Mouse (Mus musculus): Measurements from ENCODE around the gene Layn. TPM values are rescaled to one million over a fixed set of nuclear protein-coding genes. Genes with fewer than 3 reads are reported as not detected.

Layn gene
- polyA plus RNA-seq, 1 experiment from 2014 or later: 2.8 TPM

- Histone ChIP-seq H3K36me3 (ENCODE audit: control insufficient read depth, insufficient read depth, low read length) (no peaks in the 10 kb centered on the region), H3K27me3 (replicated peaks; ENCODE audit: control insufficient read depth, insufficient read depth, low read length) (no peaks in the 10 kb centered on the region), H3K9me3 (ENCODE audit: control insufficient read depth, low read length) (no peaks in the 10 kb centered on the region), H3K4me2 (ENCODE audit: low read length) (no peak overlapping the region), H3K9ac (ENCODE audit: low read length) (no peak overlapping the region), H3K4me3 (ENCODE audit: low read depth, low read length) (no peak overlapping the region), H3K27ac (ENCODE audit: low read depth) (no peak overlapping the region), H3K4me1 (replicated peaks; ENCODE audit: control insufficient read depth, insufficient read depth, low read length) (no peaks in the 10 kb centered on the region)
- DNase-seq (ENCODE audit: low spot score) (no peak), ATAC-seq (replicated peaks; ENCODE audit: low FRiP score, low TSS enrichment, low read depth) (no peak)
- 67% methylated on average over 3 of the region's 3 CpGs for WGBS
Observed at GRCm38 (mm10) chr9:51052180-51052579, 24.7 kb downstream of the Layn start.

GRCm38 (mm10) chr9:51042136-51042535 lies 34.8 kb downstream of the Layn start:
- WGBS: 70% methylated on average over 6 of the region's 6 CpGs
- Histone ChIP-seq H3K9ac (ENCODE audit: low read length) (no peak overlapping the region), H3K36me3 (ENCODE audit: control insufficient read depth, insufficient read depth, low read length) (no peaks in the 10 kb centered on the region), H3K27me3 (replicated peaks; ENCODE audit: control insufficient read depth, insufficient read depth, low read length) (no peaks in the 10 kb centered on the region), H3K27ac (ENCODE audit: low read depth) (no peak overlapping the region), H3K4me1 (replicated peaks; ENCODE audit: control insufficient read depth, insufficient read depth, low read length) (no peaks in the 10 kb centered on the region), H3K9me3 (ENCODE audit: control insufficient read depth, low read length) (no peaks in the 10 kb centered on the region), H3K4me2 (ENCODE audit: low read length) (no peak overlapping the region), H3K4me3 (ENCODE audit: low read depth, low read length) (no peak overlapping the region)
- ATAC-seq (replicated peaks; ENCODE audit: low FRiP score, low TSS enrichment, low read depth): no peak
- DNase-seq (ENCODE audit: low spot score): no peak

GRCm38 (mm10) chr9:51041491-51041980 lies 35.4 kb downstream of the Layn start:
- whole genome bisulfite sequencing: 86% methylated on average over 7 of the region's 7 CpGs
- no peak for ATAC-seq (replicated peaks; ENCODE audit: low FRiP score, low TSS enrichment, low read depth)
- H3K36me3 ChIP-seq (ENCODE audit: control insufficient read depth, insufficient read depth, low read length): no peaks in the 10 kb centered on the region

GRCm38 (mm10) chr9:51032785-51033529 lies 43.9 kb downstream of the Layn start:
- Histone ChIP-seq H3K27ac (ENCODE audit: low read depth) (no peak overlapping the region), H3K4me1 (replicated peaks; ENCODE audit: control insufficient read depth, insufficient read depth, low read length) (no peaks in the 10 kb centered on the region), H3K9me3 (ENCODE audit: control insufficient read depth, low read length) (no peaks in the 10 kb centered on the region), H3K9ac (ENCODE audit: low read length) (no peak overlapping the region), H3K4me2 (ENCODE audit: low read length) (no peak overlapping the region), H3K27me3 (replicated peaks; ENCODE audit: control insufficient read depth, insufficient read depth, low read length) (no peaks in the 10 kb centered on the region), H3K36me3 (ENCODE audit: control insufficient read depth, insufficient read depth, low read length) (no peaks in the 10 kb centered on the region), H3K4me3 (ENCODE audit: low read depth, low read length) (no peak overlapping the region)
- DNase-seq (ENCODE audit: low spot score) (no peak), ATAC-seq (replicated peaks; ENCODE audit: low FRiP score, low TSS enrichment, low read depth) (no peak)
- whole genome bisulfite sequencing: 71% methylated on average over 3 of the region's 3 CpGs

More at GRCm38 (mm10) chr9:51041491-51041980, 35.4 kb downstream of the Layn start:
- no peaks in the 10 kb centered on the region for H3K4me1 ChIP-seq (replicated peaks; ENCODE audit: control insufficient read depth, insufficient read depth, low read length)
- no peak for DNase-seq (ENCODE audit: low spot score)
- H3K4me2 ChIP-seq (ENCODE audit: low read length): no peak overlapping the region
- H3K9me3 ChIP-seq (ENCODE audit: control insufficient read depth, low read length): no peaks in the 10 kb centered on the region
- no peak overlapping the region for H3K4me3 ChIP-seq (ENCODE audit: low read depth, low read length)
- no peak overlapping the region for H3K27ac ChIP-seq (ENCODE audit: low read depth)
- no peak overlapping the region for H3K9ac ChIP-seq (ENCODE audit: low read length)
- H3K27me3 ChIP-seq (replicated peaks; ENCODE audit: control insufficient read depth, insufficient read depth, low read length): no peaks in the 10 kb centered on the region

- H3K36me3 ChIP-seq (ENCODE audit: control insufficient read depth, insufficient read depth, low read length): no peaks in the 10 kb centered on the region
- 71% methylated on average over 8 of the region's 8 CpGs for whole genome bisulfite sequencing
- H3K4me3 ChIP-seq (ENCODE audit: low read depth, low read length): no peak overlapping the region
- H3K27me3 ChIP-seq (replicated peaks; ENCODE audit: control insufficient read depth, insufficient read depth, low read length): no peaks in the 10 kb centered on the region
- H3K27ac ChIP-seq (ENCODE audit: low read depth): no peak overlapping the region
- no peak overlapping the region for H3K4me2 ChIP-seq (ENCODE audit: low read length)
- ATAC-seq (replicated peaks; ENCODE audit: low FRiP score, low TSS enrichment, low read depth): no peak
- DNase-seq (ENCODE audit: low spot score): no peak
- H3K9me3 ChIP-seq (ENCODE audit: control insufficient read depth, low read length): no peaks in the 10 kb centered on the region
- no peaks in the 10 kb centered on the region for H3K4me1 ChIP-seq (replicated peaks; ENCODE audit: control insufficient read depth, insufficient read depth, low read length)
- H3K9ac ChIP-seq (ENCODE audit: low read length): no peak overlapping the region
Observed at GRCm38 (mm10) chr9:51032291-51032690, 44.6 kb downstream of the Layn start.

- H3K4me2 ChIP-seq (ENCODE audit: low read length): no peak overlapping the region
- 46% methylated on average over 6 of the region's 6 CpGs for WGBS
- H3K27ac ChIP-seq (ENCODE audit: low read depth): no peak overlapping the region
- DNase-seq (ENCODE audit: low spot score) (no peak), ATAC-seq (replicated peaks; ENCODE audit: low FRiP score, low TSS enrichment, low read depth) (no peak)
- no peaks in the 10 kb centered on the region for H3K27me3 ChIP-seq (replicated peaks; ENCODE audit: control insufficient read depth, insufficient read depth, low read length)
- H3K4me1 ChIP-seq (replicated peaks; ENCODE audit: control insufficient read depth, insufficient read depth, low read length): no peaks in the 10 kb centered on the region
- H3K4me3 ChIP-seq (ENCODE audit: low read depth, low read length): no peak overlapping the region
- no peak overlapping the region for H3K9ac ChIP-seq (ENCODE audit: low read length)
- H3K36me3 ChIP-seq (ENCODE audit: control insufficient read depth, insufficient read depth, low read length): no peaks in the 10 kb centered on the region
- no peaks in the 10 kb centered on the region for H3K9me3 ChIP-seq (ENCODE audit: control insufficient read depth, low read length)
Observed at GRCm38 (mm10) chr9:51031603-51032002, 45.3 kb downstream of the Layn start.

- Histone ChIP-seq H3K36me3 (ENCODE audit: control insufficient read depth, insufficient read depth, low read length) (no peaks in the 10 kb centered on the region), H3K27ac (ENCODE audit: low read depth) (no peak overlapping the region), H3K9ac (ENCODE audit: low read length) (no peak overlapping the region), H3K4me3 (ENCODE audit: low read depth, low read length) (no peak overlapping the region), H3K9me3 (ENCODE audit: control insufficient read depth, low read length) (no peaks in the 10 kb centered on the region), H3K4me1 (replicated peaks; ENCODE audit: control insufficient read depth, insufficient read depth, low read length) (no peaks in the 10 kb centered on the region), H3K4me2 (ENCODE audit: low read length) (no peak overlapping the region), H3K27me3 (replicated peaks; ENCODE audit: control insufficient read depth, insufficient read depth, low read length) (no peaks in the 10 kb centered on the region)
- 32% methylated on average over 1 of the region's 1 CpGs for WGBS
- ATAC-seq (replicated peaks; ENCODE audit: low FRiP score, low TSS enrichment, low read depth) (no peak), DNase-seq (ENCODE audit: low spot score) (no peak)
Observed at GRCm38 (mm10) chr9:51030147-51030546, 46.7 kb downstream of the Layn start.

GRCm38 (mm10) chr9:51026952-51027351 lies 49.9 kb downstream of the Layn start:
- Histone ChIP-seq H3K9ac (ENCODE audit: low read length) (no peak overlapping the region), H3K4me2 (ENCODE audit: low read length) (no peak overlapping the region), H3K4me1 (replicated peaks; ENCODE audit: control insufficient read depth, insufficient read depth, low read length) (no peaks in the 10 kb centered on the region), H3K4me3 (ENCODE audit: low read depth, low read length) (no peak overlapping the region), H3K27me3 (replicated peaks; ENCODE audit: control insufficient read depth, insufficient read depth, low read length) (no peaks in the 10 kb centered on the region), H3K27ac (ENCODE audit: low read depth) (no peak overlapping the region), H3K36me3 (ENCODE audit: control insufficient read depth, insufficient read depth, low read length) (no peaks in the 10 kb centered on the region), H3K9me3 (ENCODE audit: control insufficient read depth, low read length) (no peaks in the 10 kb centered on the region)
- no peak for DNase-seq (ENCODE audit: low spot score)
- WGBS: 74% methylated on average over 1 of the region's 1 CpGs
- ATAC-seq (replicated peaks; ENCODE audit: low FRiP score, low TSS enrichment, low read depth): no peak

Data from intestine, embryonic 14.5 days (tissue).